Mouse (Mus musculus) bone marrow macrophage, adult 2 months (primary cell): ENCODE data around the gene Sspn.

ENCODE experiments used
- CTCF ChIP-seq: IDR thresholded peaks from 2 replicates; pipeline ENCODE4 v1.5.1; 2012; ENCODE audit warnings: low read depth, mild to moderate bottlenecking, low read length, moderate library complexity
- POLR2A ChIP-seq: IDR thresholded peaks from 2 replicates; pipeline ENCODE4 v1.6.1; 2012; ENCODE audit warnings: mild to moderate bottlenecking, low read depth, low read length, borderline replicate concordance

GRCm38 (mm10) chr6:145977344-145977743, 45.9 kb downstream of the Sspn start:
- TF ChIP-seq CTCF (no peak), POLR2A (no peak)
